Mouse (Mus musculus) midbrain, embryonic 14.5 days (tissue): Measurements from ENCODE around the gene Bik. TPM values are rescaled to one million over a fixed set of nuclear protein-coding genes. Genes with fewer than 3 reads are reported as not detected.
A peak's percentile ranks its signal among the peaks of the same experiment; 100 is the strongest.

Source experiments
- ATAC-seq: fragments of 200-750 bp; cut with Nextera tagmentation; 2 replicates; pipeline ENCODE4 v1.8.0; 2017; ENCODE audit warnings: moderate number of reproducible peaks, moderate library complexity; ENCODE audit not compliant: low FRiP score, low TSS enrichment
- DNase-seq: peaks from one replicate; pipeline ENCODE4 v3.0.0-alpha.2; 2015
- H3K27ac ChIP-seq: fragments of 300-500 bp; sonication (generic); replicated peaks from 2 replicates; pipeline ENCODE4 v1.5.1; 2014; ENCODE audit warnings: mild to moderate bottlenecking, low read depth, low read length, moderate library complexity
- H3K27me3 ChIP-seq: fragments of 300-500 bp; sonication (generic); 2 replicates; pipeline ENCODE4 v1.6.1; 2014; ENCODE audit warnings: low read length, control low read depth, mixed read lengths; ENCODE audit not compliant: control insufficient read depth, insufficient read depth
- H3K36me3 ChIP-seq: fragments of 300-500 bp; sonication (generic); 2 replicates; pipeline ENCODE4 v1.6.1; 2014; ENCODE audit warnings: low read length, control low read depth; ENCODE audit not compliant: control insufficient read depth, insufficient read depth
- H3K4me1 ChIP-seq: fragments of 300-500 bp; sonication (generic); 2 replicates; pipeline ENCODE4 v1.6.1; 2014; ENCODE audit warnings: mild to moderate bottlenecking, antibody characterized with exemption, low read length, control low read depth; ENCODE audit not compliant: control insufficient read depth, insufficient read depth
- H3K4me2 ChIP-seq: fragments of 300-500 bp; sonication (generic); 2 replicates; pipeline ENCODE4 v1.6.1; 2014; ENCODE audit warnings: mild to moderate bottlenecking, low read length, moderate library complexity
- H3K4me3 ChIP-seq: fragments of 300-500 bp; sonication (generic); replicated peaks from 2 replicates; pipeline ENCODE4 v1.5.1; 2014; ENCODE audit warnings: low read depth, low read length
- H3K9ac ChIP-seq: fragments of 300-500 bp; sonication (generic); replicated peaks from 2 replicates; pipeline ENCODE4 v1.6.1; 2014; ENCODE audit warnings: mild to moderate bottlenecking, low read length, moderate library complexity
- H3K9me3 ChIP-seq: fragments of 300-500 bp; sonication (generic); 2 replicates; pipeline ENCODE4 v1.6.1; 2016; ENCODE audit warnings: low read length, control low read depth, mixed read lengths; ENCODE audit not compliant: control insufficient read depth
- WGBS: fragments of 180-500 bp; shearing (Covaris S2); extraction: QIAGEN DNeasy Blood & Tissue Kit; methylation state at CpG from one replicate; pipeline ENCODE4 v1.1.7; 2014; 5-methylcytosine and 5-hydroxymethylcytosine counted together
- polyA plus RNA-seq: library from polyadenylated mRNA; unstranded; fragments of >200 nt; fragmentation: Nextera tagmentation; extraction: Ambion mirVana; gene quantifications from 2 replicates; pipeline ENCODE4 v1.2.1, GENCODE M21; 2014

Bik gene
- polyA plus RNA-seq, 1 experiment from 2014 or later, result 0.30 TPM

DNA sequence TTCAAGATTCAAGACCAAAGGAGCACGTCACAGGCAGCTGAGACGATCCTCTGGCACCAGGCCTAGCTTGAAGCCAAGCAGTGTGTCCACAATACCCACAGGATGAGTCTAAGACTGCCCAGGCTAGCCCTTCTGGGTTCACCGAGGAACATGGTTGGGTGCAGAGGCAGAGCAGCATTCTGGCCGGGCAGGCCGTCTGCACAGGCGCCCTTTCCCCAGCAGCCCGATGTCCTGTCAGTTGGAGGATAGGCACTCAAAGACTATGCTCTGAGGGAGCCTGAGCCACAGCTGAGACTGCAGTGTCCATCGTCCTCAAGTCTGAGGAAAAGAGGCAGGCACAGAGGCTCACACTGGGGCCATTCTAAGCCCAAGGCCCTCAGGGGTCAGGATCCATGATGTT lies 20.5 kb downstream of the Bik start:
- Histone ChIP-seq H3K9ac (no peak overlapping the region), H3K27me3 (no peaks in the 10 kb centered on the region), H3K4me1 (no peaks in the 10 kb centered on the region), H3K9me3 (no peaks in the 10 kb centered on the region), H3K4me3 (no peak overlapping the region), H3K36me3 (peaks cover 71% of the 10 kb centered on the region), H3K4me2 (no peak overlapping the region), H3K27ac (no peak overlapping the region)
- 91% methylated on average over 8 of the region's 8 CpGs for WGBS
- ATAC-seq (no peak), DNase-seq (no peak)

DNA sequence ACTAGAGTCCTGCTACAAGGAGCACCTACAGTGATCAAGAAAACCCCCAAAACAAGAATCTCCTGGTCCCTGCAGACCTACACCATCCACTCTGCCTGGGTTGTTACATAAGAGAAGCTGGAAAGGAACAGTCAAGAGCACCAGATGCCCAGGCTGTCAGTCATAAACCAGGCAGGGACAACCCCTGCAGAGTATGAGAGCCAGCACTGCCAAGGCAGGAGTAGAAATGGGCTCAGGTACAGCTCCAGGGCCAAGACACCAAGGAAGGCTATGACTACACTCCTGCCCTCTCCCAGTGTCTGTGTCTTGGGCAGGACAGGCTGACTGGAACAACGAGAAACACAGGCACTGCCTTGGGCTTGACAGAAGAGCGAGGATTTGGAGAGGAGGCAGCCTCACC lies 23.5 kb downstream of the Bik start:
- Histone ChIP-seq H3K27me3 (no peaks in the 10 kb centered on the region), H3K9ac (no peak overlapping the region), H3K4me1 (peaks cover 4% of the 10 kb centered on the region; the same call in 1 of the 2 replicates), H3K27ac (no peak overlapping the region), H3K9me3 (no peaks in the 10 kb centered on the region), H3K4me3 (no peak overlapping the region), H3K36me3 (peaks cover 76% of the 10 kb centered on the region), H3K4me2 (no peak overlapping the region)
- 82% methylated on average over 2 of the region's 2 CpGs for whole genome bisulfite sequencing
- ATAC-seq (no peak), DNase-seq (no peak)

DNA sequence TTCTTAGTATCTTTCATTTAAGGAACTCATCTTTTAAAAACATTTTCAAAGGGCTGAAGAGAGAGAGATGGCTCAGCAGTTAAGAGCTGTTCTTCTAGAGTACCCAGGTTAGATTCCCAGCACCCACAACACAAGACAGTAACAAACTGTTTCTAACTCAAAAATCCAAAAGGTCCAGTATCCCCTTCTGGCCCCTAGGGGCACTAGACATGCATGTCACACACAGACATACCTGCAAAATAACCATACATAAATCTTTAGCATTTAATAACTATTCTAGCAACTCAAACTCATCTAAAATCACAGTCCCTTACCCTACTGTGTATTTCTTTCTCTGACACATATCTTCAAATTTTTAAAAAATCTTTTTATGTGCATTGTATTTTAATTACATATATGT lies 27.2 kb downstream of the Bik start:
- DNase-seq (no peak), ATAC-seq (no peak)
- Histone ChIP-seq H3K4me1 (peaks cover 8% of the 10 kb centered on the region), H3K4me3 (no peak overlapping the region), H3K36me3 (peaks cover 39% of the 10 kb centered on the region), H3K4me2 (no peak overlapping the region), H3K27me3 (no peaks in the 10 kb centered on the region), H3K9me3 (no peaks in the 10 kb centered on the region), H3K9ac (no peak overlapping the region), H3K27ac (no peak overlapping the region)

DNA sequence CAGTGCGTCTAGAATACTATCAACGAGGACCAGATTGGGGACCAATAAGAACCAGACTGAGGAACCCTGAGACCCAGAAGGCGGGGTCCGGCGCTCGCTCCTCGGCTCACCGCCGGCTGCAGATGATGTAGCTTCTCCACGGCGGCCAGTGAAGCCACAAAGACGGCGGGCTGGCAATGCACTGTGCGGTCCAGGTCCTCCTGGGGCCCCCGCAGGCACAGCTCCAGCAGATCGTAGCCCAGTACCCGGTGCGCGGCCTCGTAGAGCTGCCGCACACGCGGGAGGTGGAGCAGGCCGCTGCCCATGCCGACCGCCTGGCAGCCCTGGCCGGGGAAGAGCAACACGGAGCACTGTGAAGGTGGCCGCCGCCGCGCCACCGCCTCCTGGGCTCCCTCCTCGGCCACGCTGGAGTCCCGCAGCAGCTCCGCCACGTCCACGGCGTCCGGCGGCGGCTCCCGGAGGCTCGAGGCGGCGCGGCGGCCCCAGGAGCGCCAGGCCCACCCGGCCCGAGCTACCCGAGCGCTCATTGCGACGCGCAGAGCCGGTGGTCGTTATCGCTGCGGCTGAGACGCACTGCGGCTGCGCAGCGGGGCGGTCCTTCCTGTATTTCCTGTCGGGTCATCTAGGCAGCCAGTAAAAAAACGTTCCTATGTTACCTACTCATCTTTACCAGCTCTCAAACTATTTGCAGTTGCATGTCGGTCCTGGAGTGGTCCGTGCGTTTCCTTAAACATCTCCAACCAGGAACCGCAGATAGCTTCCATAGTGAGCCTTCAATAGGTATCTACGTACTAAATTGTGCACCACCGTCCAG lies 28.7 kb downstream of the Bik start:
- H3K27ac ChIP-seq, result peak overlapping the region; percentile 95
- peak; percentile 96 for DNase-seq
- WGBS, result under 1% methylated on average over 74 of the region's 74 CpGs
- H3K4me1 ChIP-seq, result peaks cover 8% of the 10 kb centered on the region
- H3K4me2 ChIP-seq, result peak overlapping the region; percentile 82
- H3K36me3 ChIP-seq, result peaks cover 24% of the 10 kb centered on the region
- peak overlapping the region; percentile 98 for H3K9ac ChIP-seq
- no peaks in the 10 kb centered on the region for H3K9me3 ChIP-seq
- peak overlapping the region; percentile 82 for H3K4me3 ChIP-seq
- peak; percentile 85 for ATAC-seq
- H3K27me3 ChIP-seq, result no peaks in the 10 kb centered on the region

DNA sequence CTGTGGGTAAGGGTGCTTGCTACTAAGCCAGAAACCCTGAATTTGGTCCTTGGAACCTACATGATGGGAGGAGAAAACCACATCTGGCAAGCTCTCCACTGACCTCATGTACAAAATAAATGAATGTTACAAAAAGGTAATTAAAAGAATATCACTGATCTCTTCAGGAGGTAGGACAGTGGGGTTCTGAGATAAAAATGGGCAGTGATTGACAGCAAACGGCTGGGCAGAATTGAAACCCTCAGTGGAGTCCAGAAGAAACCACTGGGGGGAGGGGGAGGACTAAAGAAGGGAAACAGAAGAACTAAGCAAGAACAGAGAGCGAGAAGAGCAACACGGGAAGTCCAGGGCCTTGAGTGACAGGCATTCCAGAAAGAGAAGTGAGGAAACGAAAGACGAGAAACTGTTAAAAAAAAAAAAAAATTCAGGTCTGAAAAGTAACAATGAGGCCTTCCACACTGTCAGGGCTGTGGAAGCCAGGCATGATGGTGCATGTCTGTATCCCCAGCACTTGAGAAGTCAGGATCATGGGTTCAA lies 34.3 kb downstream of the Bik start:
- Histone ChIP-seq H3K4me1 (peaks cover 14% of the 10 kb centered on the region), H3K27ac (no peak overlapping the region), H3K4me3 (no peak overlapping the region), H3K27me3 (peaks cover 8% of the 10 kb centered on the region), H3K9me3 (no peaks in the 10 kb centered on the region), H3K9ac (no peak overlapping the region), H3K4me2 (no peak overlapping the region), H3K36me3 (no peaks in the 10 kb centered on the region)
- WGBS, result 58% methylated on average over 5 of the region's 5 CpGs
- no peak for DNase-seq
- no peak for ATAC-seq

DNA sequence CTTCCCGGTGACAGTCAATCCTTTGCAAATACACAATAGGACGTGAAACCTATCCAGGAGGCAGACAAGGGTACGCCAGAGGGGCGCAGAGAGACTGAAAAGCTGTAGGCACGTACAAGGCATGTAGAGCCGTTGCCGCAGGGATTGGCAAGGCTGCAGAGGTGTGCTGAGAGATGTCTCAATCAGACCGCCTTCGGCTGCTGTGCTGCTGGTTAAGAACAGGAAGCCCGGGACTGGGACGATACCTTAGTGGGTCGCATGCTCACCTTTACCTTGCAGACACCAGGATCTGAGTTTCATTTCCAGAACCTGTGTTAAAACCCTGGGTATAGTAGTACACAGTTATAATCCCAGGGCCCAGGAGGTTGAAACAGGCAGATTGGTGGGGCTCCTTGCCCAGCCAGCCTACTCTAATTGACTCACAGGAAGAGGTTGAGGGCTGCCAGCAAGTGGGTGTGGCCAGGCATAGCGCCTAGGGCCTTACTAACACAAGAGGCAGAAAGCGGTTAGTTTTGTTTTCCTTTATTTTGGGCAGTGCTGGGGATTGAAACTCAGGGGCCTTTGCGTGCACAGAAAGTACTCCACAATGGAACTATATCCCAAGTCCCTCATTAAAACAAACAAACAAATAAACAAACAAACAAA lies 36.1 kb downstream of the Bik start:
- peak overlapping the region; percentile 62 for H3K4me2 ChIP-seq
- H3K9me3 ChIP-seq, result no peaks in the 10 kb centered on the region
- no peaks in the 10 kb centered on the region for H3K36me3 ChIP-seq
- peaks cover 8% of the 10 kb centered on the region for H3K27me3 ChIP-seq
- no peak overlapping the region for H3K27ac ChIP-seq
- no peak overlapping the region for H3K4me3 ChIP-seq
- 36% methylated on average over 15 of the region's 15 CpGs for WGBS
- H3K4me1 ChIP-seq, result peaks cover 13% of the 10 kb centered on the region
- peak; percentile 58 for DNase-seq
- no peak overlapping the region for H3K9ac ChIP-seq
- no peak for ATAC-seq

DNA sequence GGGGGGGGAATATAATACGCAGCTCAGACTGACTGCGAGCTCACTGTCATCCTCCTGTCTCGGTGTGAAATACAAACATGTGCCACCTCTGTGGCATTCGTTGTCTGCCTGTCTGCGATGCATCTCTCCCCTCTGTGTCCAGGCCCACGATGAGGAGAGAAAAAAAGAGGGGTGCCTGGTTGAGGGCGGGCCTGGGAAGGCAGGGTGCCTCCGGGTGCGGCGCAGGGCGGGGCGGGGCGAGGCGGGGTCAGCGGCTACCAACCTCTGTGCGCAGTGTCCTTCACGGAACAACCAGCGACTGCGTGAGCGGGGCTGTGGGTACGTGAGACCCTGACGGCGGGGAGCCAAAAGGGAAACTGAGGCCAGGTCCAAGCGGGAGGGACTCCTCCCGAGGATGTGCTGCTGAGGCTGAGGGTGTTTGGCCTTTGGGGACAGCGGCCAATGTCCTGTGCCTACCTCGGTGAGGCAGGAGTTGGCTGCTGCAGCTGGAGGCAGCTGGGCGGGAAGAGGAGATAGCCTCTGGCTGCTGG lies 36.7 kb downstream of the Bik start, which contains the start of the genes Tspo and Mcat:
TSS of gene Tspo (plus strand) at position 266 of the 530 bp plus-strand sequence.
TSS of gene Mcat (minus strand) at position 461 of the 530 bp plus-strand sequence.
- DNase-seq, result no peak
- WGBS, result 2% methylated on average over 28 of the region's 28 CpGs

DNA sequence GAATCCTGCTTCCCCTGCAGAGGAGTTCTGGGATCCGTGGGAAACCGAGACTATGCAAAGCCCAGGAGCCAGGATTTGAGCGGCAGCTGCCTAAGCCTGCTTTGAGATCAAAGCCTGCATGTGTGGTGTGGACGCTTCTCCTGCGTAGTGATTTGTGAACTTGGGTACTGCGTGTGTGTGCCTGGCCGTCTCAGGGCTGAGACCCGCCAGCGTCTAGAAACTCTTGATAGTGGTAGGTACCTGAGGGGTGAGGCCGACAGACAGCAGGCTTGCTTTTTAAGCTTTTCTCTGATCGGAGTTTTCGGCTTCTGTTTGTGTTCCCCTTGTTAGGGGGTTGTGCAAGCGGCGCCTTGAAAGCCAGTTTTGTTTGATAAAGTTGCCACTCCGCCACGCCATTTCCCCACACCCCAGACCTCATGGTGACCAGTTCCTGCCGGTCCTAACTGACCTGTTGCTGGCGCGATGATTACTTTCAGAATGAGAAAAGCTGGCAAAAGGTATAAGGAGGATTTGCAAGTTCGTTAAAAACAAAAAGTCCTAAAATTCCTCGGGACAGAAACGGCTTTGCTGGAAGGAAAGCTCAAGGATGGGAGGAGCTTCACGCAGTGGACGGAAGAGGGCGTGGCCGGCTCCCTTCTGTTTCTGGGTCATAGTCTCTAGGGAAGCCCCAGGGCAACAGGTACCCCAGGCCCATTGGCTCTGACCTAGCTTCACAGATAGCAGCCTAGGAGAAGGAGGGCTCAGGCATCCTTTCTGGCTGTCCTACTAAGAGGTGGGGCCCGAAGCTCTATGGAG lies 37.4 kb downstream of the Bik start:
- H3K36me3 ChIP-seq, result no peaks in the 10 kb centered on the region
- no peak overlapping the region for H3K27ac ChIP-seq
- H3K4me3 ChIP-seq, result peak overlapping the region; percentile 25
- no peaks in the 10 kb centered on the region for H3K9me3 ChIP-seq
- no peak for ATAC-seq
- peaks cover 13% of the 10 kb centered on the region for H3K4me1 ChIP-seq
- 3% methylated on average over 27 of the region's 27 CpGs for WGBS
- peaks cover 8% of the 10 kb centered on the region for H3K27me3 ChIP-seq
- H3K9ac ChIP-seq, result peak overlapping the region; percentile 31
- H3K4me2 ChIP-seq, result peak overlapping the region; percentile 62
- DNase-seq, result peak; percentile 65

More for the DNA sequence above, 36.7 kb downstream of the Bik start, which contains the start of the genes Tspo and Mcat:
- no peaks in the 10 kb centered on the region for H3K36me3 ChIP-seq
- peak within 1 kb of the TSS; percentile 62 for H3K4me2 ChIP-seq
- peak within 1 kb of the TSS; percentile 25 for H3K4me3 ChIP-seq
- no peak for ATAC-seq
- peak within 1 kb of the TSS; percentile 31 for H3K9ac ChIP-seq
- H3K27ac ChIP-seq, result no peak within 1 kb of the TSS
- peaks cover 8% of the 10 kb centered on the region for H3K27me3 ChIP-seq
- peaks cover 13% of the 10 kb centered on the region for H3K4me1 ChIP-seq
- no peaks in the 10 kb centered on the region for H3K9me3 ChIP-seq
